Mouse (Mus musculus) cerebellum, adult 2 months (tissue): ENCODE data around the gene Rnf157. TPM values are rescaled to one million over a fixed set of nuclear protein-coding genes. Genes with fewer than 3 reads are reported as not detected.

Experiments
- DNase-seq, 2 experiments: peaks; one replicate each; pipeline ENCODE4 v3.0.0; 2021
- H3K27ac ChIP-seq: fragments of 200-500 bp; 2 replicates; pipeline ENCODE4 v1.5.1; 2012; ENCODE audit warnings: low read length, control low read depth, inconsistent platforms; ENCODE audit not compliant: insufficient read depth
- H3K27me3 ChIP-seq: fragments of 200-500 bp; 2 replicates; pipeline ENCODE4 v1.6.1; 2012; ENCODE audit warnings: inconsistent platforms, mild to moderate bottlenecking, low read length, moderate library complexity; ENCODE audit not compliant: control insufficient read depth, insufficient read depth
- H3K4me1 ChIP-seq: fragments of 200-500 bp; 2 replicates; pipeline ENCODE4 v1.6.1; 2011; ENCODE audit warnings: low read length; ENCODE audit not compliant: control insufficient read depth, insufficient read depth
- H3K4me3 ChIP-seq: fragments of 200-500 bp; replicated peaks from 2 replicates; pipeline ENCODE3; 2011; ENCODE audit warnings: mild to moderate bottlenecking, low read depth, low read length, control low read depth; ENCODE audit not compliant: insufficient read depth
- CTCF ChIP-seq: fragments of 200-500 bp; IDR thresholded peaks from 2 replicates; pipeline ENCODE4 v1.5.1; 2011; ENCODE audit warnings: low read depth, mild to moderate bottlenecking, control low read depth, low read length, moderate library complexity, borderline replicate concordance; ENCODE audit not compliant: insufficient read depth
- POLR2A ChIP-seq: fragments of 200-500 bp; IDR thresholded peaks from 2 replicates; pipeline ENCODE4 v1.6.1; 2011; ENCODE audit warnings: low read length, control low read depth, borderline replicate concordance; ENCODE audit not compliant: insufficient read depth
- WGBS: fragments of 180-500 bp; shearing (Covaris S2); methylation state at CpG from one replicate; pipeline ENCODE4 v1.1.7; 2018; 5-methylcytosine and 5-hydroxymethylcytosine counted together
- polyA plus RNA-seq: library from polyadenylated mRNA; depleted of rRNA; stranded (reverse); fragments of >200 nt; gene quantifications from 2 replicates; pipeline ENCODE4 v1.2.3, GENCODE M21; 2012

The Rnf157 gene
- polyA plus RNA-seq, 1 experiment = 147 TPM

DNA sequence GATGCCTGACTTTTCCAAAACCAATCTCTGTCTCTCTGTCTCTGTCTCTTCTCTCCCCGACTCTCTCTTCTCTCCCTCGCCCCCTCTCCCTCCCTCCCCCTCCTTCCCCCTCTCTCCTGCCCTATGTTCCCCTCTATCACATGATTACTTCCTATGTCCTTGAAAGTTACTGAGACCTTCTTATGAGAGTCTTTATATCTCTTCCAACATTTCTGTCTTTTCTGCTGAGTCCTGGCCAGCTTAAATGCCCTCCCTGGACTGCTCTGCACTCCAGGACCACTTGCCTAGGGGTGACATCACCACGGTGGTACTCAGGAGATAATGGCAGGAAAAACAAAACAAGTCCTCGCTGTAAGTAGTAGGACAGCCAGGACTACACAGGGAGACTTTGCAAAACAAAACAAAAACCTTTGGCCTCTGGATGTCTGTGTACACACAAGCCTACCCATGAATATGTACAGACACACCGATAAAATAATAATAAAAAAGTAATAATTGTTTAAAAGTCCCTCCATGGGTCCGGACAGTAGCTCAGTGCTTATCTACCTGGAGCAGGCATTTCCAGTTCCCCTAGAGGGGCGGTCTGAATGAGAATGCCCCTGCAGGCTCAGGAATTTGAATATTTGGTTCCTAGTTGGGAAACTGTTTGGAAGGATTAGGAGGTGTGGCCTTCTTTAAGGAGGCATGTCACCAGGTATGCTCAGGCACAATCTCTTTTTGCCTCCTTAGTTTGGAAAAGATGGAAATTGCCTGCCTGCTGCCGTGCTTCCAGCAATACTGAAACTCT is 12.0 kb upstream of the Rnf157 start:
- WGBS = 71% methylated on average over 8 of the region's 8 CpGs
- DNase-seq = no peak
- TF ChIP-seq CTCF (no peak), POLR2A (no peak)
- Histone ChIP-seq H3K4me1 (no peaks in the 10 kb centered on the region), H3K4me3 (no peak overlapping the region), H3K27me3 (no peaks in the 10 kb centered on the region; the same call in 1 of the 2 replicates), H3K27ac (no peak overlapping the region)

DNA sequence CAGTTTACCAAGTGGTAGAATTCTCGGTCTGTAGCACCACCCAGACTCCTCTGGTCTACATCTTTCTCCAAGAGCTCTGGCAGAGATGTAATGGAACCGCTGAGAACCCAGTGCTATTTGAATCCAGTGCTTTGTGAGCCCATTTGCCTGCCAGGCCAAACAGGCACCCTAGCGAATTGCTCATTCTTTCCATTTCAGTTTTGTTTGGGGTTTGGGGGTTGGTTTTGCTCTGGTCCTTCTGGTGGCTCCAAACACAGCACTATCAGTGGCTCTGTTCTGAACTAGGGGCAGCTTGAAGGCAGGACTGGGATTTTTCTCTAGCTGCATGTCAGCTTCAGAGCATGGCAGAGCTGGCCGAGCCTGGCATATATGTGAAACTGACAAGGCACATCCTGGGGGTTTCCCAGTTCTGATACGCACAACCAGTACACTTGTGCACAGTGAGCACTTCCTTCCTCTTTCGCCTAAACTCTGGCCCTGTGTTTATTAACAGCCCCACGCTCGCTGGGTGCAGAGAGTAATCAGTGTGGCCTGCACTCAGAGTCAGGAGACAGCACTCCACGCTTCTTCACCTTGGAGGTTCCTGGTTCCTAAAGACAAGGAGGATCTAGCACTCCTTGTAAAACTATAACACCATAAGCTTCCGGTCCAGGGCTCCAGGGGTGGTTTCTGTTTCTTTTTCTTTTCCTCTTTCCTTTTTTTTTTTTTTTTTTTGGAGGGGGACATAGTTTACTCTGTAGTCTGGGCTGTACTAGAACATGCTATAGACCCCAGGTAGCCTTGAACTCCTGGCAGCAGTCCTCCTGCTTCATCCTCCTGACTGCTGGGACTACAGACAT is 11.2 kb upstream of the Rnf157 start:
- Histone ChIP-seq H3K27ac (no peak overlapping the region), H3K27me3 (no peaks in the 10 kb centered on the region; the same call in 1 of the 2 replicates), H3K4me1 (no peaks in the 10 kb centered on the region), H3K4me3 (no peak overlapping the region)
- DNase-seq = no peak
- WGBS = 93% methylated on average over 10 of the region's 10 CpGs
- no peak for TF ChIP-seq POLR2A
- no peak for TF ChIP-seq CTCF

DNA sequence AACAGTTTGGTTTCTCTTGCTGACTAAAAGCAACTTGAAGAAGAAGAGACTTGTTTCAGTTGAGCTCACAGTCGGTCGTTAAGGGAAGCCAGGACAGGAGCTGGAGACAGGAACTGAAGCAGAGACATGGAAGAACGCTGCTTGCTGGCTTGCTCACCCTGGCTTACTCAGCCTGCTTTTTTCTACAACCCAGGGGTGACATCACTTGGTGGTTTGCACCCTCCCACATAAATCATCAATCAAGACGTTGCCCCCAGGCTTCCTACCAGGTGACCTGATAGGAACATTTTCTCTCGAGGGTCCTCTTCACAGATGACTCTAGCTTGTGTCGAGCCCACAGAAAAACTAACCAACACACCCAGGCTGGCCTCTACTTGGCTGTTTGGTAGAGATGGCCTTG is 10.4 kb upstream of the Rnf157 start:
- Histone ChIP-seq H3K4me3 (no peak overlapping the region), H3K27ac (no peak overlapping the region), H3K4me1 (no peaks in the 10 kb centered on the region), H3K27me3 (no peaks in the 10 kb centered on the region; the same call in 1 of the 2 replicates)
- WGBS = 90% methylated on average over 6 of the region's 6 CpGs
- no peak for DNase-seq
- TF ChIP-seq POLR2A (no peak), CTCF (no peak)

DNA sequence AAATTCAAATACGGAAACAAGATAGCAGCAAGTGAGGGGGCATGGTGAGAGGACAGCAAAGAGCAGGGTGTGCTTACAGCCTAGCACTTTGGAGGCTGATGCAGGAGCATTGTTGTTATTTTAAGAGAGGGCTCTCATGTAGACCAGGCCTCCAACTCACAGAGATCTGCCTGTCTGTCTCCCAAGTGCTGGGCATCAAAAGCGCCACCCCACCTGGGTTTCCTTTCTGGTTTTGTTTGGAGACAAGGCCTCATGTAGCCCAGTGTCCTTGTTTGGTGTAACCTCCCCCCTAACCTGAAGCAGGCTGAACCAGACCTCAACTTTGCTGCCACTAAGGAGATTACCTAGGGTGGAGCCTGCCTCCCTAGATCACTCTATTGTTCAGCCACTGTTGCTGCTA is 9.7 kb upstream of the Rnf157 start:
- no peak overlapping the region for H3K4me3 ChIP-seq
- WGBS = 96% methylated on average over 2 of the region's 2 CpGs
- H3K27ac ChIP-seq = no peak overlapping the region
- no peaks in the 10 kb centered on the region for H3K4me1 ChIP-seq
- TF ChIP-seq CTCF (no peak), POLR2A (no peak)
- no peak for DNase-seq
- no peaks in the 10 kb centered on the region; the same call in 1 of the 2 replicates for H3K27me3 ChIP-seq

DNA sequence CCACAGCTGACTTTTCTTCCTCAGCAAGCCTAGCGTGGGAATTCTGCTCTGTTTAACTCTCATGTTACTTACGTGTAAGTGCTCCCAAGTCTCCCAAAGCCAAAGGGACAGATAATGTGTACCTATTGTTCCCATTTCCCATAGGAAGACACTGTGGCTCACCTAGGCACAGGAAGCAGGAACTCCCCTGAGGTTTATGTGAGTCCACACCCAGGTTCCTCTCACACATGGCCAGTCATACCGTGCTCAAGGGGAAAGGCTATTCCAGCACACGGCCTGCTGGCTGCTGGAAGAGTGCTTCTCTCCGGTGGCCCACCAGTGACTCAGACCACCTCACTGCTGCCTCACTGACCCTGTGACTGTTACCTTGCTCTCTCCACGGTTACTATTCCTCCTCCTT is 8.3 kb upstream of the Rnf157 start:
- Histone ChIP-seq H3K27ac (no peak overlapping the region), H3K4me3 (no peak overlapping the region), H3K4me1 (no peaks in the 10 kb centered on the region), H3K27me3 (no peaks in the 10 kb centered on the region; the same call in 1 of the 2 replicates)
- DNase-seq = no peak
- TF ChIP-seq CTCF = no peak
- 87% methylated on average over 6 of the region's 6 CpGs for WGBS

DNA sequence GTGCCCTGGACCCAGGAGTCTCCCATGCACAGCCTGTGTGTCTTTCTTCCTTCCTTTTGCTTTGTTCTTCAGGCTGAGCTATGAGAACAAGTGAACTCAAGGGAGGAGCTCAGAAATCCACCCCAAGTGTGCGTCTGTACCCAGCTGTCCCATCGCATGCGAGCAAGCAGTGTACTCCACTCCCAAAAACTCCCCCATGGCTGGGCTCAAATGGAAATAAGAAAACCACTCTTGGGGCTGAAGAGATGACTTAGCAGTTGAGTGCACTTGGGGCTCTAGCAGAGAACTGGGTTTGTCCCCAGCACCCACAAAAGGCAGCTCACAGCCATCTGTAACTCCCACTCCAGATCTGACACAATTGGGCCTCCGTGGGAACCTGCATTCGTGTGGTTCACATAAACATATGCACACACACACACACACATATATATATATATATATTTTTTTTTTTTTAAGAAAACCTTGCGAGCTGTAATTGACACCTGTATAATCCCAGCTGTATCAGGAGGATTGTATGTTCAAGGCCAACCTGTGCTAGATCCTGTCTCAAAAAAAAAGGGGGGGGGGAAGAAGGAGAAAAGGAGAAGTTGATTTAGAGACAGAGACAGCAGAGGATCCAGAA is 6.1 kb upstream of the Rnf157 start:
- Histone ChIP-seq H3K4me1 (no peaks in the 10 kb centered on the region), H3K4me3 (no peak overlapping the region), H3K27ac (no peak overlapping the region), H3K27me3 (no peaks in the 10 kb centered on the region; the same call in 1 of the 2 replicates)
- TF ChIP-seq CTCF = no peak
- TF ChIP-seq POLR2A = no peak
- WGBS = 91% methylated on average over 6 of the region's 6 CpGs
- no peak for DNase-seq

DNA sequence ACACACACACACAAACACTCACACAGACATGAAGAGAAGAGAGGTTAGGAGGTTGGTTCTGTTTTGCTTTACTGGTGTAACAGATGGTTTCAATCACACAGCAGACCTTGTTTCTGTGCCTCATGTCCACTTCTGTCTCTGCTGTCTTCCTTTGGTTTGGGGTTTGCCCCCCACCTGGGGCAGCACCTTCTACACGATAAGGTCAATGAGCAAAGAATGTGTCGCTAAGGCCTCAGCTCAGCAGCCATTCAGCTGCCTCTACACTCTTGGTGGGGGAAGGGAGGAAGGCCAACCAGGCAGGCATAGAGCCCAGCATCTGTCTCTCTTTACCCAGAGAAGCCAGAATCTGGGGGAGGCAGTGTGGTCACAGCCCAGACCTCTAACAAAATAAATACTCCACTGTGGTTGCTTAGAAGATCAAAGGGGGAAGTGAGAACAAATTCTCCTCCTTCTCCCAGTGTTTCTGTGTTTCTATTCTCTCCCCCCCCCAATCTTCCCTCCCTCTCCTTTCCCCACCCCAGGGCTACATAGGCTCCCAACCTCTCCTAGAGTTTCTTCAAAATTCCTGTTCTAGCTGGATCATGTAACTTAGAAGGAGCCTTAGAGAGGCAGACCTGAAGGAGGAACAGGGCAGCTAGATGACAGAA is 5.5 kb upstream of the Rnf157 start:
- TF ChIP-seq POLR2A (no peak), CTCF (no peak)
- 68% methylated on average over 2 of the region's 2 CpGs for WGBS
- DNase-seq = no peak

More for the DNA sequence above, 5.5 kb upstream of the Rnf157 start:
- no peaks in the 10 kb centered on the region; the same call in 1 of the 2 replicates for H3K4me1 ChIP-seq
- no peaks in the 10 kb centered on the region; the same call in 1 of the 2 replicates for H3K27me3 ChIP-seq
- no peak overlapping the region for H3K4me3 ChIP-seq
- H3K27ac ChIP-seq = no peak overlapping the region
